Mouse (Mus musculus): ENCODE results near the gene Tfg.

DNA sequence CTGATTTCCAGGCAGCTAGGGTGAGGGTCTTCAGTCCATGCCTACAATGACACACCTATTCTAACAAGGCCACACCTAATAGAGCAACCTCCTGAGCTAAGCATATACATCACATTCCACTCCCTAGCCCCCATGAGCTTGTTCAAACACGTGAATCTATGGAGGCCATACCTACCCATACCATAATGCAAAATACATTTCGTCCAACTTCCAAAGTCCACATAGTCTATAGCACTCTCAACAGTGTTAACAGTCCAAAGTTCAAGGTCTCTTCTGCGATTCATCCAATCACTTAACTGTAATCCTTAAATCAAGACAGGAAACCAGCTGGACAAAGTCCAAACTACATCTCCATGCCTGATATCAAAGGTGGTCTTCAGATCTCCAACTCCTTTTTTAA is 7.2 kb downstream of the Tfg start:
- TF ChIP-seq GATA1 (IDR thresholded peaks at IDR 0.05; ENCODE audit: low read length) (no peak), TAL1 (IDR thresholded peaks at IDR 0.05; ENCODE audit: low read length) (no peak)

Data from erythroblast, embryonic 14.5 days (primary cell).